Mouse (Mus musculus) lung, postnatal 14 days (tissue): ENCODE measurements around the gene Ptcra.
"Not testable (repeated sequence)": the region's sequence is repeated elsewhere in the genome, so short reads cannot be mapped to it uniquely, and the experiment has no call there.

Source experiments
- DNase-seq: peaks from one replicate; pipeline ENCODE4 v3.0.0; 2021

Ptcra gene

DNA sequence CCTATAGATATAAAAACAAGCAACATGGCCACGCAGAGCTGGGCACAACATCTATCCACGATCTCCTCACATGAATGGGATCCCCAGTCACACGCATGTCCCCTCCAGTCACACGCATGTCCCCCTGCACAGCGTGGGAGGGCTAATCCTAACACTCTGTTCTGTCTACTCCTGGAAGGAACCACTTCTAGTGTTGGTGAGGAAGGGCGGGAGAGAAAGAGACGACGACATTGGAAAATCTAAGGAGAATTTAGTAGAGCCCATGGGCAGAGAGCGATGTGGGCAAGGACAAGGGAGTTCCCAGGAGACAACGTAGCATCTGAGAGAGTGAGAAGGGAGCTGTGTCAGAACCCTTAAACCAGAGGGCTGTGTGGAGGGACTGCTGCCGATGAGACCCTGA, 7.0 kb upstream of the Ptcra start:
- no peak for DNase-seq

DNA sequence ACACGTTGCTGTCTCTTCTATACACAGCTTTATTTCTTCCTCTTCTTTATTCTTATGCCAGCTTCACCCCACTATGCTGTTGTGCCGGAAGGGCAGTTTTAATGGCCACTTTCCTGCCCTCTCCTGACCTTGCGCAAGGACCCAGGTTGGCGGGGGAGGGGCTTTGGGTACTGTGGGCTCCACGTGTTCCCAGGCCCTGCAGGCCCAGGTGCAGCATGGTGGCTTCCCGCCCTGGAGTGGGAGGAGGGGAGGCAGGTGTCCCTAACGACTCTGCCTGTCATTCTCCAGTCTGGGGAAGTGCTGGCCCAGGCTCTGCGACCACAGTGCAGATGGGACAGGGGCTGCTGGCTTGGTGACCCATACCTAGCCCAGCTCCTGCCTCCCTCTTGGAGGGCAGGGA, 4.4 kb upstream of the Ptcra start:
- peak; percentile 61 for DNase-seq

DNA sequence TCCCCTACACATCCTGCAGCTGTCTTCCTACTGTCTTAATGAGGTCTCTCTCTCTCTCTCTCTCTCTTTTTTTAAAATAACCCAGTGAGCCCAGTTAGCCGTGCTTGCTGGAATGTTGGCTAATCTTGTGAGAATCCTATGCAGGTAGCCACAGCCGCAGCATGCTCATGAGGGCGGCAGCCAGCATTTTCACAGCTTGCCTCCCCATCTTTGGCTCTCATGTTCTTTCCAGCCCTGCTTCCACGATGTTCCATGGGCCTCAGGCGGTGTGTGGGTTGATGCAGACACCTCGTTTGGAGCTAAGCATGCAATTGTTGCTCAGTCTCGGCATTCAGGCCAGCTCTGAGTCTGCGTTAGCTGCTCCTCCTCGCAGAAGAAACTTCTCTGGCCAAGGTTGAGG, 1.4 kb upstream of the Ptcra start:
- not testable (repeated sequence) for DNase-seq

DNA sequence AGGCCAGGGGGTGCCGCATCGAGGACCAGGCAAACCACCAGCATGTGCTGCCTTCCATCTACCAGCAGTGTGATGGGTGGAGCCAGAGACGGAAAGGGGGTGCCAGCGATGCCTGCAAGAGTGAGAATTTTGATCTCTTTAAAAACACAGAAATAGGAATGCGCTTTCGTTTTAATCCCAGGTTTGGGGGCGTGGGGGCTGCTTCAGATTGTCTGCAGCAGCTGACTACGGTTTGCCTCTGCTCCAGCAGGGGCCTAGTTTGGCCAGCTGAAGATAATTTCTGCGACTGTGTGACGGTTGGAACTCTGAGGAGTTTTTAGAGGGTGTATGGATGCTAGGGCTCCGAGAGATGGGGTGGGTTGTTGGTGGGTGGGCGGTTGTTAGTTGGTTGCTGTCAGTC, 4.8 kb downstream of the Ptcra start:
- no peak for DNase-seq

DNA sequence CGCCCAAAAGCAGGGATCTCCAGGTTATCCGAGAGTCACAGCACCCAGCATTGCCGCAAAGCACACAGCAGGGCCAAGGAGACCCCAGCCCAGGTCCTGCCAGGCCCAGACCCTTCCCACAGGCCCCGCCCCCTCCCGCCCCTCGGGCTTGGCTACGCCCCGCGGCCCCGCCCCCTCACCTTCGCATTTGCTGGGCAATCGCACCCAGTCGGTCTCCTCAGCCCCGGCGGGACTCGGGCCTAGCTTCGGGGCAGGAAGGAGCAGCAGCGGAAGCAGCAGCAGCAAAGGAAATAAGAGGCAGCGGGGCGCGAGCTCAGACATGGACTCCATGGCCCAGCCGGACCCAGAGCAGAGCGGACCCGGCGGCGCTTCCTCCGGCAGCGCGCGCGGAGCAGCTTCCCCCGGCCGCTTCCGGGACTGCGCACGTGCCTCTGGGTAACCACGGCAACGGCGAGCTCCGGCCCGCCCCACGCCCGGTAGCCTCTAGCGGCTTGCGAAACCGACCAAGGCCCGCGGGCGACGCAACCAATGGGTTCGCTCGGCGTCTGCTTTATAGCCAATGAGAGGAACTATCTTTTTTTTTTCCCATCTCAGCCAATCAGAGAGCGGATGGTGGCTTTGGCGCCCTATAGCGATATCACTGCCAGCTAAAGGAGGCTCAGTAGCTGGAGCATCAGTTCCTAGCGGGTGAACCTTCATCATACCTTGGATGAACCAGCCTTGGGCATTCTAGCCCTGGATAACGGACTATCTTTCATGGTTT, 11.5 kb downstream of the Ptcra start, which contains the start of gene Cnpy3:
Gene Cnpy3 (minus strand): TSS at position 421 of the 763 bp plus-strand sequence.
- peak; percentile 97 for DNase-seq

DNA sequence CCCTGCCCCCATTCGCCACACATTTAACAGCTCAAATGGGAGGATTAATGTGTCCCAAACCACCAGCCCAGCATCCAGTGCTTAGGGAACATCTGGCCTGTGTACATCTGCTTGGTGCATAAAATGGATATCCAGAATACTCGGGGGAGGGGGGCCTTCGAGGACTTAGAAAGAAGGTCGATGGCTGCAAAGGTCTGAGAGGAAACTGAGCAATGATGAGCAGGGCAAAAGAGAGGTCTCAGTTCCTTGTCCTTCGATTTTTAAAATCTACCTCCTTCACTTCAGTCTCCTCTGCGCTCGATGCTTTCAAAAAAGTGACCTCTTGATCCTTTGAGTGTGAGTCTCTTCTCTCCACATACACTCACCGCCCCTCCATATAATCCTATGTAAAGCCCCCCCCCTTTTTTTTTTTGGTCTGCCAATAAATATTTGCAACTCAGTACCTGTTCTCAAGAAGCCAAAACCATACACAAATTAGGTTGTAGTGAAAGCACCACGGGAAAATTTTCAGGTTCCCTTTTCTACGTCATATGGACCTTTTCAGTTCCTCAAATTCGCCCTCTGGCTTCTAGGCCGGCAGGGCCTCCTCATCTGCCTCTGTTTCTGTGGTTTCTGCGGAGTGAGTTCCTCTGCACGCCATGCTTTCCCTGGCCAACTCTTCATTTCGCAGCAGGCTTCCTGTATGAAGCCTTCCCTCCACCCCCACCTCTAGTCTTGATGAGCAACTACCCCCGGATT, 12.3 kb downstream of the Ptcra start:
- no peak for DNase-seq

GRCm38 (mm10) chr17:46750580-46750979, 12.9 kb downstream of the Ptcra start:
- no peak for DNase-seq

- no peak for DNase-seq
Observed at GRCm38 (mm10) chr17:46749282-46749681, 14.2 kb downstream of the Ptcra start.

DNA sequence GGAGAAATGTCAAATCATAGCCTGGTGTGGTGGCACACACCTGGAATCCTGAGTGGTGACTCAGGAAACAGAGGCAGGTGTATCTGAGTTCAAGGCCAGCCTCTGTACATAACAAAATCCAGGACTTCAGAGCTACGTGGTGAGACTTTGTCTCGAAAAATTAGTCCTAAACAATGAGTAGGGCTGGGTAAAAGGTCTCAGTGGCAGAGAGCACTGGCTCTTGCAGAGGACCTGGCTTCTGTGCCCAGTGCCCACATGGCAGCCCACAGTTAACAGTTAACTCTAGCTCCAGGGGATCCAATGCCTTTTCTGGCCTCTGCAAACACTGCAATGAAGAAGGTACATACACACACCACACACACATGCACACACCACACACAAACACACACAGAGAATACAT, 15.7 kb downstream of the Ptcra start:
- no peak for DNase-seq

DNA sequence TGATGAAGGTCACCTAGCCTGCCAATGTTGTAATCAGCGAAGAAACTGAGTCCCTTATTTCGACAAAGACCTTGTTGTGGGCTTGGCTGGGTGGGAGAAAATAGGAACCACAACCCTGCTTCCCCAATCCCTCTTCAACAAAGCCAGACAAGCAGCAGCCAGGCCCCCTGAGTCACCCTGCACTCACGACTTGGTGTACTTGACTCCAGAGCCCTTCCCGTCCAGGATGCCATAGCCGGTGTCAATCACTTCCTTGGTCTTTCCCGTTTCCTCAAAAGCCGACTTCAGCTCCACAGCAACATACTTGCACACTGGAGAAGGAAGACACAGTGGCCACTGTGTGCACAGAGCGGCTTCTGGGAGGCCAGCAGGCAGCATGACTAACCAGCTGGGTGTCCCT, 16.3 kb downstream of the Ptcra start:
- DNase-seq, result no peak

- DNase-seq, result no peak
Observed at GRCm38 (mm10) chr17:46745506-46745905, 18.0 kb downstream of the Ptcra start.

DNA sequence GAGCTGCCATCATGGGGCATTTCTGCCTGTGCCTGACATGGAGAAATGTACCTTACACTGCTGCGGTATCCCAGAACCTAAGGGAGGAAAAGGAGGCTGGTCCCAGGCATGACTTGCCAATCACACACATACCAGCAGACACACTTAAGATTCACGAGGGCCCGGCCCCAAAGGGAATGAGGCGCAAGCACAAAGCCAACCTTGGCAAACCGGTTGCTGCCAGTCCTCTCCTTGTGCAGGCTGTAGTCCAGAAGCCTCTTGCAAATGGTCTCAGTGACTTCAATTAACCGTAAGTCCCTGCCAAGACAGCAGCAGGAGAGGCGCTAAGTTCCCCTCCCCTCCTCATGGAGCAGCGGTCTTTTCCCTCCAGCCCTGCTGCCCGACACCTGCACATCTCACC, 20.5 kb downstream of the Ptcra start:
- DNase-seq, result peak; percentile 24

- no peak for DNase-seq
Observed at GRCm38 (mm10) chr17:46741305-46741704, 22.2 kb downstream of the Ptcra start.

DNA sequence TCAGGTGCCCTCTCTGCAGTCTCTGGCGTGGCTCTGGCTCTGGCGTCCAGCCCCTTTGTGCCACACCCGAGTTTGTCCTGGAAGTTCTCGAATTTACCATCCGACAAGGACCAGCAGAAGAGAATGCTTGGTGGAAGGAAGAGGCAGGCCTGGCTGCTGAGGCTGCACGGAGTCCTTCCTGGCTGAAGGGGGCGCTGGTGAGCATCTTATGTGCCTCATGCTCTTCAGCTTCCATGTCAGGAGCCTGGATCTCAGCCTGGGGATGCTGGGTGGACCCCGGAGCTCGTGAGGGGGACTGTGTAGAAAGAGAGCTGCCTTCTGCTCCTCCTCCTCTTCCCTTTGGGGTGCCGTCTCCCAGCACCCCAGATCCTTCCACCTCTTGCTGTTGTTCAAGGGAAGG, 27.4 kb downstream of the Ptcra start:
- peak; percentile 47 for DNase-seq

- no peak for DNase-seq
Observed at GRCm38 (mm10) chr17:46735287-46735686, 28.2 kb downstream of the Ptcra start.

GRCm38 (mm10) chr17:46734055-46734454, 29.5 kb downstream of the Ptcra start:
- no peak for DNase-seq

DNA sequence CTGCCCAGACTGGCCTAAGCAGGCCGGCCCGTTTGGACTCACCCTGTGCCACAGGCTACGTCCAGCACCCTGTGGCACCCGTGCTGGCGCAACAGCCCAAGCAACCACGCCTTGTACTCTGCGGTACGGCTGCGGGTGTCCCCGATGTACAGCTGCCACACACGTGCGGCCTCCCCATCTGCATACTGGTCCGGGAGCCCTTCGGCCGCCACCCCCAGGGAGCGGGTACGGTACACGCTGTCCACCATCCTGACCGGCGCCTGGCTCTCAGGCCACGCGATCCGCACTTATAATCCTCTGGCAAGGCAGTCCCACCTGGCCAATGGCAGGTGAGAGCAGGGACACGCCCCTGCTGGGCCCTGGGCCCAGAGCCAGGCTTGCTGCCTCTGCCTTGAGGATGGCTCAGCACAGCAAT, 34.6 kb downstream of the Ptcra start, which contains the start of gene Gnmt:
Gene Gnmt (minus strand): TSS at position 265 of the 415 bp plus-strand sequence.
- DNase-seq, result peak; percentile 62

DNA sequence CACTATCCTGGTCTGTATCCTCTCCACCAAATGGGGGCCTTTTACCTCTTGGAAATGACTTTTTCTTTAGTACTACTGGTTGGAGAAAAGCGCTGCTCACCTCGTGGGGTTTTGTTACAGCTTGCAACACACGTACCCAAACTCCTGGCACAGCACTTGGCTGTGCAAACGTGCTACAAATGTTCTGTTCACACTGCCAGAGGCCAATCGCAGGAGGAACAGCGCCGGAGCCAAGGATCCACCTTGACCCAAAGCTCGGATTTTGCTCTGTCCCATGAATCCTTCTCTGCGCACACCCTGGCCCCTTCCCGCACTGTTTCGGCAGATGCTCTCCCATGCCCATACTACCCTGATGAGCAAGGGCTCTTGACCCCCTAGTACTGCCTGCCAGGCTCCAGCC, 35.0 kb downstream of the Ptcra start:
- DNase-seq, result no peak

- DNase-seq, result peak; percentile 51
Observed at GRCm38 (mm10) chr17:46728021-46728420, 35.5 kb downstream of the Ptcra start.

GRCm38 (mm10) chr17:46727271-46727670, 36.2 kb downstream of the Ptcra start:
- DNase-seq, result no peak

DNA sequence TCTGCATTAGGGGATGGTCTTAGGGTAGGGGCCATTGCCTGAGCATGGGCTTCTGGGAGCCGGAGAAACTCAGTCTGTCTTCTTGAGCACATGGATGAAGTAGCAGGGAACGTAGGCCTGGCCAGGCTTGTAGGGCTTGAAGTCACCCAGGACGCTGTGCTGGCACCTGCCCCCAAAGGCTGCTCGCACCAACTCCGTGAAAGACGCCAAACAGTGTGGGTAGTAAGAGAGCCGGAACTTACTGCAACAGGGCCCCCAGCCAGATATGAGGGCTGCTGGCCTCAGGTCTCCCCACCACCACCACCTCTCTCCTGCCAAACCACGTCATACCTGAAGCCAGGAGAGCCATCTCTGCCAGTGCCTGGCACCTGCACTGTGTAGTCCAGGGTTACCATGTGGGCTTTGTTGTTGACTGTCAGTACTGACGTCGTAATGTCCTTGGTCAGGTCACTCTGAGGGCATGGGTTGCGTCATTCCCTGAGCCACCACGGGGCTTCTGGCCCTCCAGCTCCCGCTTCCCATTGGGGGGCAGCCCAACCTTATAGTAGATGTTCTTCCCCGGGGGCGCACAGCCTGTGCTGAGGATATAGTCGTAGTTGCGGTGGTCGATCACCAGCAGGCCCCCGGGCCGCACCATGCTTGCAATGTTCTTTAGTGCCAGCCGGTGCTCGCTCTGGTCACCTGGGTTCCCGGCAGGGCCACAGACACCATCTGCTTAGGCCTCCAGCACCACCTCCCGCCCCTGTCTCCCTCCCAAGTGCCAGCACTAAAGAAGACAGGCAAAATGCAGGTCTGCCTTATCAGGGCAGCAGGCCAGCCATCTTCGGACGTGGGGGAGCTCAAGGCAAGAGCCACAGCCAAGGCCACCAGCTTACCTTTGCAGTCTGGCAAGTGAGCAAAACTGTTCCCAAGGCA, 37.5 kb downstream of the Ptcra start:
- DNase-seq, result no peak

DNA sequence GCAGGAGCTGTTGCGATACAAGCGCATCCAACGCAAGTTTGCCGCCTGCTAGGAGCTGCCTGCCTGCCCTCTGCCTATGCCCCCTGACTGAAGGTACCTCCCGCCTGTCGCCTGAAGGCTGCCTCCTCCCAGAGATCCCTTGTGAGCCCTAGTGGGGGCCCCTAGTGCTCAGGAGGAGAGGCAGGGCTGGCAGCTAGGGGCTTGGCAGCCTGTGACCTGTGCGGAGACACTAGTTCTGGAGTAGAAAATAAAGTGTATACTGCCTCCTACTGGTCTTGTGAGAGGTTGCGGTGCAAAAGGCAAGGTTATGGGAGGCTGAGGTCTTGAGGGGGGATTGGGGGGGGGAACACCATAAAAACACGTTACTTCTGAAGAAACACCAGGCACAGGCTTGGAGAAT, 38.2 kb downstream of the Ptcra start:
- DNase-seq, result no peak

GRCm38 (mm10) chr17:46724477-46725084, 38.9 kb downstream of the Ptcra start:
- no peak for DNase-seq
